Mouse (Mus musculus): ENCODE data around the gene Crlf3.

Crlf3 gene

GRCm38 (mm10) chr11:80080826-80081728 lies at the start of gene Crlf3:
TSS of gene Crlf3 (minus strand) at chr11:80080991.
- peak; percentile 86 for DNase-seq (ENCODE audit: low spot score)

- DNase-seq (ENCODE audit: low spot score) = no peak
These were observed 35.6 kb upstream of the Crlf3 start for GRCm38 (mm10) chr11:80116411-80116810.

- no peak for DNase-seq (ENCODE audit: low spot score)
These were observed 23.6 kb upstream of the Crlf3 start for GRCm38 (mm10) chr11:80104407-80104806.

- DNase-seq (ENCODE audit: low spot score) = no peak
These were observed 20.5 kb upstream of the Crlf3 start for GRCm38 (mm10) chr11:80101298-80101697.

- DNase-seq (ENCODE audit: low spot score) = no peak
These were observed 17.8 kb upstream of the Crlf3 start for GRCm38 (mm10) chr11:80098444-80099056.

GRCm38 (mm10) chr11:80090555-80091164 lies 9.9 kb upstream of the Crlf3 start:
- DNase-seq (ENCODE audit: low spot score) = no peak

- no peak for DNase-seq (ENCODE audit: low spot score)
These were observed 9.0 kb upstream of the Crlf3 start for GRCm38 (mm10) chr11:80089817-80090214.

- peak; percentile 68 for DNase-seq (ENCODE audit: low spot score)
These were observed 8.4 kb upstream of the Crlf3 start, which contains the start of gene Atad5 for GRCm38 (mm10) chr11:80088917-80089816. TSS of gene Atad5 (plus strand) at chr11:80089400.

GRCm38 (mm10) chr11:80086844-80087243 lies 6.1 kb upstream of the Crlf3 start:
- peak; percentile 40 for DNase-seq (ENCODE audit: low spot score)

- DNase-seq (ENCODE audit: low spot score) = no peak
These were observed 4.7 kb upstream of the Crlf3 start for GRCm38 (mm10) chr11:80085356-80086055.

GRCm38 (mm10) chr11:80081786-80082319 lies 1.1 kb upstream of the Crlf3 start:
- DNase-seq (ENCODE audit: low spot score) = no peak

- peak; percentile 6 for DNase-seq (ENCODE audit: low spot score)
These were observed 388 bp downstream of the Crlf3 start for GRCm38 (mm10) chr11:80080381-80080825.

- no peak for DNase-seq (ENCODE audit: low spot score)
These were observed 1.0 kb downstream of the Crlf3 start for GRCm38 (mm10) chr11:80079751-80080150.

- no peak for DNase-seq (ENCODE audit: low spot score)
These were observed 2.0 kb downstream of the Crlf3 start for GRCm38 (mm10) chr11:80078831-80079230.

GRCm38 (mm10) chr11:80077784-80078545 lies 2.8 kb downstream of the Crlf3 start:
- DNase-seq (ENCODE audit: low spot score) = no peak

GRCm38 (mm10) chr11:80075608-80076277 lies 5.0 kb downstream of the Crlf3 start:
- DNase-seq (ENCODE audit: low spot score) = no peak

- no peak for DNase-seq (ENCODE audit: low spot score)
These were observed 8.4 kb downstream of the Crlf3 start for GRCm38 (mm10) chr11:80072365-80072764.

- DNase-seq (ENCODE audit: low spot score) = no peak
These were observed 9.8 kb downstream of the Crlf3 start for GRCm38 (mm10) chr11:80071039-80071438.

GRCm38 (mm10) chr11:80069815-80070214 lies 11.0 kb downstream of the Crlf3 start:
- no peak for DNase-seq (ENCODE audit: low spot score)
